Mouse (Mus musculus) heart, embryonic 13.5 days (tissue): Measurements from ENCODE around the gene Vamp2. TPM values are rescaled to one million over a fixed set of nuclear protein-coding genes. Genes with fewer than 3 reads are reported as not detected.
A peak's percentile ranks its signal among the peaks of the same experiment; 100 is the strongest.

Source experiments
- ATAC-seq: fragments of 200-750 bp; cut with Nextera tagmentation; 2 replicates; pipeline ENCODE4 v1.8.0; 2017; ENCODE audit warnings: moderate TSS enrichment; ENCODE audit not compliant: insufficient number of reproducible peaks, low FRiP score, low TSS enrichment; ENCODE audit errors: extremely low read depth
- H3K27ac ChIP-seq: fragments of 300-500 bp; sonication (generic); replicated peaks from 2 replicates; pipeline ENCODE4 v1.5.1; 2015; ENCODE audit warnings: moderate library complexity, mild to moderate bottlenecking, inconsistent platforms
- H3K27me3 ChIP-seq: fragments of 300-500 bp; sonication (generic); replicated peaks from 2 replicates; pipeline ENCODE4 v1.6.1; 2015; ENCODE audit warnings: mild to moderate bottlenecking, inconsistent platforms
- H3K36me3 ChIP-seq: fragments of 300-500 bp; sonication (generic); 2 replicates; pipeline ENCODE4 v1.6.1; 2015; ENCODE audit warnings: mild to moderate bottlenecking, inconsistent platforms
- H3K4me1 ChIP-seq: fragments of 300-500 bp; sonication (generic); 2 replicates; pipeline ENCODE4 v1.6.1; 2015; ENCODE audit warnings: inconsistent platforms
- H3K4me2 ChIP-seq: fragments of 300-500 bp; sonication (generic); 2 replicates; pipeline ENCODE4 v1.6.1; 2015; ENCODE audit warnings: inconsistent platforms, mild to moderate bottlenecking, moderate library complexity
- H3K4me3 ChIP-seq: fragments of 300-500 bp; sonication (generic); 2 replicates; pipeline ENCODE4 v1.5.1; 2015; ENCODE audit warnings: moderate library complexity, mild to moderate bottlenecking, inconsistent platforms
- H3K9ac ChIP-seq: fragments of 300-500 bp; sonication (generic); 2 replicates; pipeline ENCODE4 v1.6.1; 2015; ENCODE audit warnings: inconsistent platforms, mild to moderate bottlenecking, moderate library complexity
- H3K9me3 ChIP-seq: fragments of 300-500 bp; sonication (generic); 2 replicates; pipeline ENCODE4 v1.6.1; 2016; ENCODE audit warnings: inconsistent platforms
- WGBS: fragments of 180-500 bp; shearing (Covaris S2); methylation state at CpG from one replicate; pipeline ENCODE4 v1.1.7; 2015; ENCODE audit warnings: mixed read lengths; 5-methylcytosine and 5-hydroxymethylcytosine counted together
- polyA plus RNA-seq: library from polyadenylated mRNA; unstranded; fragments of >200 nt; fragmentation: Nextera tagmentation; extraction: Ambion mirVana; gene quantifications from 2 replicates; pipeline ENCODE4 v1.2.1, GENCODE M21; 2015

Gene Vamp2
- 79.5 and 82.1 TPM in 2 replicates for polyA plus RNA-seq

DNA sequence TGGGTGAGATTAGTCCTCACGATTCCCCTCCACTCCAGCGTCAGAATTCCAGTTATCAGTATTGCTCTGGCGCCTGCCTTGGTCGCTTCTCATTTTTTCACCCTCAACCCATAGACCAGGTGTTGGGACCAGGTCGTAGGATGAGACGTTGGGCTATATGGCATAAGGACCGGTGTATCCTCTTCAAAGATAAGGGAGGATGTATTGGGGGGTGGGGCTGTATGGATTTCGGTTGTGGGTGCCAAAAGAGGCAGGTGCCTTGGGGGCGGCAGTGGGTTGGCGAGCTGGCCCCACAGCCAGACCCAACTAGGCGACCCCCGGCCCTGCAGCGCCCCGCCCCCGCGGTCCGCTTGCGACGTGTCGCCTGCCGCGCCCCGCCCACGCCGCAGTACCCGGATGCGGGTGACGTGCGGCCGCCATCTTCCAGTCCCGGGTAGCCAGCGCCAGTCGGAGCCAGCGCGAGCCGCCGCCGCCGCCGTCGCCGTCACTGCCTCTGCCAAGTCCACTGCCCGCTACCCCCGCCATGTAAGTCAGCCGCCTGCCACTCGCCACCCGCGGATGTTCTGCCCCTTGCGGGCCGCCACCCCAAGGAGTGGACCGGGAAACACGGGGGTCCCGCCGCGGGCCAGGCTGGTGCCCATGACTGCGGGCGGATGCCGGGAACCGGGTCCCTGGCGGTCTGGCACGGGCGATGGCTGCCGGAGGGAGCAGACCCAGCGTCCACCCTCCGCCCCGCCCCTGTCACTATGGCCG is at the start of gene Vamp2:
Gene Vamp2 (plus strand): TSS at position 388 of the 753 bp plus-strand sequence.
- ATAC-seq: peak; percentile 76
- peaks cover 34% of the 10 kb centered on the region for H3K36me3 ChIP-seq
- H3K27ac ChIP-seq: peak within 1 kb of the TSS; percentile 98
- peaks cover 62% of the 10 kb centered on the region for H3K4me1 ChIP-seq
- H3K4me2 ChIP-seq: peak within 1 kb of the TSS; percentile 96
- no peaks in the 10 kb centered on the region for H3K9me3 ChIP-seq
- no peaks in the 10 kb centered on the region for H3K27me3 ChIP-seq
- H3K9ac ChIP-seq: peak within 1 kb of the TSS; percentile 100
- peak within 1 kb of the TSS; percentile 100 for H3K4me3 ChIP-seq
- WGBS: under 1% methylated on average over 61 of the region's 67 CpGs

DNA sequence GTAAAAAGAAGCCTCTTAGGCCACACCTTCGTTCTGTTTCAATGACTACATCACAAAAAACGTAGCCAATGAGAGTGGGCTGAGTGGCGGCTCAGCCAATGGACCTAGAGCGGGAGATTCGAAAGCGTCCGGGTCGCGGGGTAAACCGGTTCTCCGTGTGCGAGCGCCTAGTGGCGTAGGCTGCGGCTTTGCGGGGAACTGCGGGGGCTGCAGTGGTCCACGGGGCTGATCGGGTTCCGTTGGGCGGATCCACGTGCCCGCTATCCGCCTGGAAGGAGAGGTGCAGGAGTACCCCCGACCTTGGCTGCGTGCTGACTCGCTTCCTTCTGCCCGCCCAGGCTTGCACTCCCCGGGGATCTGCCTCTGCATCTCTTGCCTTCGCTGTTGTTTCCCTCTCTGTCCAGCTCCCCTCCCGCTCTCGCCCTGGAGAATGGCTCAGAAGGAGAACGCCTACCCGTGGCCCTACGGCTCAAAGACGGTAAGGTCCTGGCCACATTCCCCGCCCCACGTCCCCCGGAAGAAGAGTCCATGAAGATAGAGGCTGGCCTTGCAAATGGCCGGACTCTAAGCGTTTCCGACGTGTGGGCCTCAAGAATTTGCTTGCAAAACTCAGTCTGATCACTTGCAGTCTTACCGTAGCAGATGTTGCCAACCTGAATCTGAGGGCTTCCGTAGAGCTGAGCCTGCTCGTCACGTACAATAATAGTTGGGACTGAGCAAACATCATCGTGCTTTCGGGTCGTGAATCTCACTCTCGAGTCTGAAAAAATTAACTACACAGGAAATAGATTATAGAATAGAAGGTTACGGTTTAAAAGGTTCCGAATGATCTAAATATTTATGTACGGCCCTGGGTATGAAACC is 42.5 kb upstream of the Vamp2 start, which contains the start of gene Aurkb:
Gene Aurkb (plus strand): TSS at position 117 of the 864 bp plus-strand sequence.
- H3K36me3 ChIP-seq: peaks cover 34% of the 10 kb centered on the region
- WGBS: under 1% methylated on average over 54 of the region's 54 CpGs
- H3K4me1 ChIP-seq: peaks cover 30% of the 10 kb centered on the region
- peak within 1 kb of the TSS; percentile 79 for H3K4me2 ChIP-seq
- H3K4me3 ChIP-seq: peak within 1 kb of the TSS; percentile 67
- peak within 1 kb of the TSS; percentile 93 for H3K27ac ChIP-seq
- peak within 1 kb of the TSS; percentile 86 for H3K9ac ChIP-seq
- H3K9me3 ChIP-seq: no peaks in the 10 kb centered on the region
- H3K27me3 ChIP-seq: no peaks in the 10 kb centered on the region
- ATAC-seq: peak; percentile 53; the same call in 1 of the 2 replicates

DNA sequence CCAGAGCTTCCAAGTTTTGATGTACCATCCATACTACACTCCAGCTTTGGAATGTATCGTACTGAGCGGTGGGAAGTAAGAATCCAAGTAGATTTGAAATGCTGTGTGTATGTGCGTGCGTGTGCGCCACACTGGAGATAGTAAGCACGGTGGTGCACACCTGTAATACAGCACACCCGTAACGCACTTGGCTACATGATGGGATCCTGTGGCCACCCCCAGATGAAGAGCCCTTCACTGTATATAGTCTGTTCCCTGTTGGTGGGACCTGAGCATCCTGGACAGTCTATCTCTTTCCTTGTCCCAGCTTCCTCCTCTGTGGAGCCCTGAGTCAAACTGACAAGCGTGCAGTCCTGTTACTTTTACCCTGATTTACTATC is 41.9 kb upstream of the Vamp2 start:
- H3K4me2 ChIP-seq: peak overlapping the region; percentile 79
- no peaks in the 10 kb centered on the region for H3K27me3 ChIP-seq
- no peaks in the 10 kb centered on the region for H3K9me3 ChIP-seq
- peak overlapping the region; percentile 86 for H3K9ac ChIP-seq
- H3K36me3 ChIP-seq: peaks cover 40% of the 10 kb centered on the region
- H3K27ac ChIP-seq: peak overlapping the region; percentile 93
- H3K4me1 ChIP-seq: peaks cover 30% of the 10 kb centered on the region
- peak overlapping the region; percentile 67 for H3K4me3 ChIP-seq
- WGBS: 11% methylated on average over 9 of the region's 9 CpGs
- ATAC-seq: no peak

DNA sequence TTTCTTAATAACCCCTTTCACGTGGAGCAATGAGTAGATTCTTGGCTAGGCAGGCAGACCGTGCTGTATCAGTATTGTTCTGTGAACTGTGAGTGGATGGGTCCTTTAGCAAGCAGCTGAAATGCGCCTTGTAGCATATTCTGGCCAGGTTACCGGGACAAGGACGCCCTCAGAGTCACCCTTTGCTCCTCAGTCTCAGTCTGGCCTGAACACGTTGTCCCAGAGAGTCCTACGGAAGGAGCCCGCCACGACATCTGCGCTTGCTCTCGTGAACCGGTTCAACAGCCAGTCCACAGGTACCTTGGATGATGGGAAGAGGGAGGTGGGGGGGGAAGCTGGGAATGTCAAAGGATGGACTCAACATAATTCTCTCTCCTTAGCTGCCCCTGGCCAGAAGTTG is 40.7 kb upstream of the Vamp2 start:
- WGBS: 84% methylated on average over 12 of the region's 12 CpGs
- Histone ChIP-seq H3K9me3 (no peaks in the 10 kb centered on the region), H3K9ac (peak overlapping the region; percentile 48), H3K4me3 (peak overlapping the region; percentile 67), H3K36me3 (peaks cover 45% of the 10 kb centered on the region), H3K4me2 (peak overlapping the region; percentile 79), H3K4me1 (peaks cover 30% of the 10 kb centered on the region), H3K27ac (no peak overlapping the region), H3K27me3 (no peaks in the 10 kb centered on the region)
- no peak for ATAC-seq

DNA sequence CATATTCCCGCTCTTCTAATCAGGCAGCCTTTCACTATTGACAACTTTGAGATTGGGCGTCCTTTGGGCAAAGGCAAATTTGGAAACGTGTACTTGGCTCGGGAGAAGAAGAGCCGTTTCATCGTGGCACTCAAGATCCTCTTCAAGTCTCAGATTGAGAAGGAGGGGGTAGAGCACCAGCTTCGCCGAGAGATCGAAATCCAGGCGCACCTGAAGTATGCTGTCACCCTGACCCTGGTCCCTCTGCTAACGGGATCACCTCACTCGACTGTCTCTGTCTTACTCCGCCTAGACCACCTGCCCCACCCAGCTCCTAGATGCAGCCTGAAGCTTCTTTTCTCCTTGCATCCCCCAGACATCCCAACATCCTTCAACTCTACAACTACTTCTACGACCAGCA is 40.1 kb upstream of the Vamp2 start:
- no peak for ATAC-seq
- Histone ChIP-seq H3K27me3 (no peaks in the 10 kb centered on the region), H3K9ac (peak overlapping the region; percentile 29), H3K4me1 (peaks cover 30% of the 10 kb centered on the region), H3K4me3 (no peak overlapping the region), H3K9me3 (no peaks in the 10 kb centered on the region), H3K4me2 (no peak overlapping the region), H3K27ac (no peak overlapping the region), H3K36me3 (peaks cover 47% of the 10 kb centered on the region)
- WGBS: 89% methylated on average over 14 of the region's 14 CpGs

DNA sequence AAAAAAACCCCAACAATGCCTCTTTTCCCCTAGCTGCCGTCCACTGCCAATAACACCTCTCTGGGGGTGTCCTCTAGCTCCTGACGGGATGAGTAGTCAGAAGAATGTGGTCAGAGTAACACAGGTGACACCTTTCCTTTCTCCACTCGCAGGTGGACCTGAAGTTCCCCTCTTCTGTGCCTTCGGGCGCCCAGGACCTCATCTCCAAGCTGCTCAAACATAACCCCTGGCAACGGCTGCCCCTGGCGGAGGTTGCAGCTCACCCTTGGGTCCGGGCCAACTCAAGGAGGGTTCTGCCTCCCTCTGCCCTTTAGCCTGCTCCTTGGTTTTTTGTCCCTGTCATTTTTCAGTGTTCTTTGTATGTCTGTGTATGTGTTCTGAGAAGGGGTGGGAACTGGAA is 37.5 kb upstream of the Vamp2 start:
- Histone ChIP-seq H3K4me3 (no peak overlapping the region), H3K36me3 (peaks cover 61% of the 10 kb centered on the region), H3K4me2 (no peak overlapping the region), H3K27me3 (no peaks in the 10 kb centered on the region), H3K27ac (no peak overlapping the region), H3K4me1 (peaks cover 30% of the 10 kb centered on the region), H3K9me3 (no peaks in the 10 kb centered on the region), H3K9ac (no peak overlapping the region)
- ATAC-seq: no peak
- 92% methylated on average over 8 of the region's 8 CpGs for WGBS

DNA sequence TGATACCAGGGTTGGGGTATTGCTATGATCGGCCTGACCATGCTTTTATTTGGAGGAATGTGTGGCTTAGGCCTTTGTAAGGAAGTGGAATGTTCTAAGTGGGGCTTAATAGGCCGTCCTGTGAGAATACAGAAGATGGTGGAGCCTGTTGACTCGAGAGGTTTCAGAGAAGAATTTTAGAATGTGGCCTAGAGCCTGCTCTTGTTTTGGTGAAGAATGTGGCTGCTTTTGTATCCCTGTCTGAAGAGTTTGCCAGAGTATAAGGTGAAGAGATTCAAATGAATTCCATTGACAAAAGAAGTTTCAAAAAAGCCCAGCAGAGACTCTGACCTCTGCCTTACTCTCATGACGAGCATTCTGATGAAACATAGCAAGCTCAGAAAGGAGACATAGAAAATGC is 36.5 kb upstream of the Vamp2 start:
- H3K4me3 ChIP-seq: no peak overlapping the region
- no peaks in the 10 kb centered on the region for H3K27me3 ChIP-seq
- H3K4me2 ChIP-seq: no peak overlapping the region
- H3K9me3 ChIP-seq: no peaks in the 10 kb centered on the region
- peaks cover 24% of the 10 kb centered on the region for H3K4me1 ChIP-seq
- no peak overlapping the region for H3K9ac ChIP-seq
- no peak overlapping the region for H3K27ac ChIP-seq
- no peak for ATAC-seq
- H3K36me3 ChIP-seq: peaks cover 61% of the 10 kb centered on the region
- 85% methylated on average over 4 of the region's 4 CpGs for whole genome bisulfite sequencing

DNA sequence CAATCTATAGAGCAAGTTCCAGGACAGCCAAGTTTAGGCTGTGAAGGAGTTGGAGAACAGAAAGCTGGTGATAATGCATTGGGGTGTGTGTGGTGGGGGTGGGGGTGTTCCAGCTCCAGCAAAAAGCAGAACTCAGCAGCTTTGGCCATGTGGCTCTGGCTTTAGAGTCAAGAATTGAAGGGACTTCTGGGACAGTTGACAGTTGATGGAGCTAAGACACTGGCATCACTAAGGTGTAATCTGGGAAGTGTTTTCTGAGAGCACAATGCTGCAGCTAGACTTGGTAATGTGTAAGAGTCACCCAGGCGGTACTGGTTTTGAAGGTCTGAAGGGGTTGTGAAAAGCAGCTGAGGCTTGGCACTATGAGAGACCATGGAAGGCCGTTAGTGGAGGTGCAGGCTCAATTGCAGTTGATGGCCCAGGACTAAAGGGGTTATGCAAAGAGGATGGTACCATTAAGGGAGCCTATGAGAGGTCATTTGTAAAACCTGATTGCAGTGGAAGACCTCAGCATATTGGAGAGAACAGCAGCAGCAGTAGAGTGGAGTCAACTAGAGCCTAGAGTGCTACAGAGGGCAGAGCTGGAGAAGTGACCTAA is 35.4 kb upstream of the Vamp2 start:
- WGBS: 89% methylated on average over 2 of the region's 2 CpGs
- H3K4me1 ChIP-seq: peaks cover 16% of the 10 kb centered on the region
- no peak overlapping the region for H3K27ac ChIP-seq
- no peak for ATAC-seq
- H3K9ac ChIP-seq: no peak overlapping the region
- H3K9me3 ChIP-seq: no peaks in the 10 kb centered on the region
- no peak overlapping the region for H3K4me3 ChIP-seq
- H3K27me3 ChIP-seq: no peaks in the 10 kb centered on the region
- no peak overlapping the region for H3K4me2 ChIP-seq
- peaks cover 55% of the 10 kb centered on the region for H3K36me3 ChIP-seq

DNA sequence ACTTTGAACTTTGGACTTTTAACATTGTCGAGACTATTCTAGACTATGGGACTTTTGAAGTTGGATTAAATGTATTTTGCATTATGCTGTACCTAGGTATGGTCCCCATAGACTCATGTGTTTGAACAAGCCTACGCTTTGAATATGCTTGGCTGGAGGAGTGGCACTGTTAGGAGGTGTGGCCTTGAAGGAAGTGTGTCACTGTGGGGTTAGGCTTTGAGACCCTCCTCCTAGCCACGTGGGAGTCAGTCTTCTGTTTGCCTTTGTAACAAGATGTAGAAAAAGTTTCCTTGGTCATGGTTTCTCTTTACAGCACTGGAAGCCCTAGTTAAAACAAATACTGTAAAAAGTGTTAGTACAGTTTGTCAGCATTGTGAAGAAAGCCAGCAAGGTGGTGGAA is 34.4 kb upstream of the Vamp2 start:
- Histone ChIP-seq H3K9ac (no peak overlapping the region), H3K4me1 (peaks cover 19% of the 10 kb centered on the region), H3K4me2 (no peak overlapping the region), H3K4me3 (no peak overlapping the region), H3K36me3 (peaks cover 46% of the 10 kb centered on the region), H3K9me3 (no peaks in the 10 kb centered on the region), H3K27ac (no peak overlapping the region), H3K27me3 (no peaks in the 10 kb centered on the region)
- no peak for ATAC-seq
- 73% methylated on average over 3 of the region's 3 CpGs for WGBS

DNA sequence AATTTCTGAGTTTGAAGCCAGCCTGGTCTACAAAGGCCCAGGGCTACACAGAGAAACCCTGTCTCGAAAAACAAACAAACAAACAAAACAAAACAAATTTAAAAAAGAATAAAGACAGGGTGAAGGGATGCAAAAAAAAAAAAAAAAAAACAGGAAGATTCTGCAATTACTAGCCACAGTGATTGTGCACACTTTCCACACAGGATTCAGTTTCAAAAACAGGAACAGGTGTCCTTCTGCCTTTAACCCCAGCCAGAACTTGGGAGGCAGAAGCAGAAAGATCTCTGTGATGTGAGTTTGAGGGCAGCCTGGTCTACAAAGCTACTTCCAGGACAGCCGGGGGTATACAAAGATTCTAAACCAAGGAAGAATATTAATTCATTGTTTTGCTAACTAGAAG is 30.0 kb upstream of the Vamp2 start:
- 67% methylated on average over 2 of the region's 2 CpGs for WGBS

DNA sequence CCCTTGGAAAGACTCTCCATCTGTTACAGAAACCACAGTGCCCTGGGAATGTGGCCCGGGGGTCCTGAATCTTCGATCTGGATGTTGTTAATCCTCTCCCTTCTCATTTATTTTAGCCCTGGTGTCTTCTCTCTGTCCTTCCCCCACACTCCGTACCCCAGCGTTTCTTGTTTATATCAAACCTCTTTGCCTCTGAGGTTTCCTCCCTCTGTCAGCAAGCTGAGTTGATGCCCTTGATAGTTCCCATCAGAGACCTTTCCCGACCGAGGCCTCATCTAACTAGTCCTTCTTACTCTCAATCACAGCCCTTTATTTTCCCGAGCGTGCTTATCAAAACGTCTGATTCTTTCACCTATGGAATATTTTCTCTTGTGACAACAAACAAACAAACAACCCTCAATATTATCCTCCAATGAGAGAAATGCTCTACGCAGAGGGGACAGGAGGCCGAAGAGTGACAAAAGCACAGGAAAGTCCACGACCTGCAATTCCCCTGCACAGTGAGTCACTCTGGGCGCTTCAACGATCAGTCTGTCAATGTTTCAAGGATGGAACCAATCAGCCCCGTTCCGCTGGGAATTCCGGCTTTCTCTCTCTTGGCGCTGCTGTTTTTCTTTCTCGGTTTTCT is 29.4 kb upstream of the Vamp2 start:
- Histone ChIP-seq H3K4me3 (peak overlapping the region; percentile 90), H3K27me3 (no peaks in the 10 kb centered on the region), H3K27ac (peak overlapping the region; percentile 91), H3K4me2 (peak overlapping the region; percentile 92), H3K9ac (peak overlapping the region; percentile 90), H3K9me3 (no peaks in the 10 kb centered on the region), H3K36me3 (peaks cover 8% of the 10 kb centered on the region; the same call in 1 of the 2 replicates), H3K4me1 (peaks cover 26% of the 10 kb centered on the region)
- 1% methylated on average over 19 of the region's 19 CpGs for WGBS
- ATAC-seq: no peak

More for the DNA sequence above, 30.0 kb upstream of the Vamp2 start:
- Histone ChIP-seq H3K9me3 (no peaks in the 10 kb centered on the region), H3K36me3 (peaks cover 13% of the 10 kb centered on the region; the same call in 1 of the 2 replicates), H3K27ac (peak overlapping the region; percentile 91), H3K9ac (peak overlapping the region; percentile 90), H3K4me2 (peak overlapping the region; percentile 92), H3K4me1 (peaks cover 26% of the 10 kb centered on the region), H3K4me3 (peak overlapping the region; percentile 90), H3K27me3 (no peaks in the 10 kb centered on the region)
- no peak for ATAC-seq
